Mouse (Mus musculus) E14TG2a.4 (cell line): ENCODE results near the gene Lmntd1.

ENCODE experiments used
- CTCF ChIP-seq: conservative IDR thresholded peaks from 2 replicates; pipeline ENCODE4 v1.5.1; 2014; ENCODE audit warnings: low read length
- NANOG ChIP-seq: IDR thresholded peaks from 2 replicates; pipeline ENCODE4 v1.6.1; 2014; ENCODE audit warnings: borderline replicate concordance, low read length, mixed read lengths
- POU5F1 ChIP-seq: IDR thresholded peaks from 2 replicates; pipeline ENCODE4 v1.6.1; 2014; ENCODE audit warnings: low read length, borderline replicate concordance

DNA sequence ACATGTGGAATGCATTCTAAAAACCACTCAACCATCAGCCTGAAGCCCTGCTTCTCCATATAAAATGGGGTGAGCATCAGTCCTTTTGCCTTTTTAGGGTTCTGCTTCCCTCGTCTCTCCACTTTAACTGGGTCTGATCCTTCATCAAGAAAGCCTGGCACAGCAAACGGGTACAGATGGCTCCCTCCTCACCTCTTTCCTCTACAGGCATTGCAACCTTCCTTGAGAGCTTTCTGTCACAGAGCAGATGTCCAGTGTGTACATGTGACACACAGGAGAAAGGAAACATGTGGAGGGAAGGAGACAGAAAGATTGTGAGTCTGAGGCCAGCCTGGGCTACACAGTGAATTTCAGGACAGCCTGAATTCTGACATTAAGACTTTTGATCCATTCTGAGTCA, 125.9 kb downstream of the Lmntd1 start:
- TF ChIP-seq CTCF (no peak), POU5F1 (no peak), NANOG (no peak)
